Mouse (Mus musculus) WW6 (cell line): Measurements from ENCODE around the gene Tectb.

Source experiments
- DNase-seq: peaks from one replicate; pipeline ENCODE4 v3.0.0-alpha.2; 2013; ENCODE audit warnings: low read depth, low spot score

Gene Tectb

DNA sequence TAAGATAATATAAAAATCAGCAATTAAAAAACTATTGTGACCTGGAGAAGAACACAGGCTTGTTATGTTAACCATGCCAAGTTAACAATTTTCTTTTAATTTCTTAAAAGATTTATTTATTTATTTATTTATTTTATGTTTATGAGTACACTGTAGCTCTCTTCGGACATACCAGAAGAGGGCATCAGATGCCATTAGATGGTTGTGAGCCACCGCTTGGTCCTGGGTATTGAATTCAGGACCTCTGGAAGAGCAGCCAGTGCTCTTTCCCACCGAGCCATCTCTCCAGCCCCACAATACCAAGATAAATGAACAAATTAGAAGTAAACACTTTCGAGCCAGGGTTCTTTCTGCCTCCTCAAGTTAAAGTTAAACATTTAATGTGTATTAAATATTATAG, 28.1 kb downstream of the Tectb start:
- no peak for DNase-seq

GRCm38 (mm10) chr19:55209084-55209483, 28.6 kb downstream of the Tectb start:
- no peak for DNase-seq

DNA sequence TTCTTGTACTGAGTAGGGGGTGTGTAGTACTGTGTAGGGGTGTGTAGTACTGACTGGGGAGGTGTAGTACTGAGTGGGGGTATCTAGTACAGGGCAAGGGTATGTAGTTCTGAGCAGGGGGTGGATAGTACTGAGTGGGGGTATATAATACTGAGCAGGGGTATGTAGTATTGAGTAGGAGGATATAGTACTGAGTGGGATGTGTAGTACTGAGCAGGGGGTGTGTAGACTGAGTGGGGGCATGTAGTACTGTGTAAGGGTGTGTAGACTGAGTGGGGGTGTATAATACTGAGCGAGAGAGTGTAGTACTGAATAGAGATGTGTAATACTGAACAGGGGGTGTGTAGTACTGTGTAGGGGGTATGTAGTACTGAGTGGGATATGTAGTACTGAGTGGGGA, 31.2 kb downstream of the Tectb start:
- no peak for DNase-seq

GRCm38 (mm10) chr19:55213617-55214340, 33.2 kb downstream of the Tectb start:
- DNase-seq, result no peak

GRCm38 (mm10) chr19:55216876-55217275, 36.3 kb downstream of the Tectb start:
- DNase-seq, result no peak

- no peak for DNase-seq
Measured at GRCm38 (mm10) chr19:55217365-55217764, 36.8 kb downstream of the Tectb start.

DNA sequence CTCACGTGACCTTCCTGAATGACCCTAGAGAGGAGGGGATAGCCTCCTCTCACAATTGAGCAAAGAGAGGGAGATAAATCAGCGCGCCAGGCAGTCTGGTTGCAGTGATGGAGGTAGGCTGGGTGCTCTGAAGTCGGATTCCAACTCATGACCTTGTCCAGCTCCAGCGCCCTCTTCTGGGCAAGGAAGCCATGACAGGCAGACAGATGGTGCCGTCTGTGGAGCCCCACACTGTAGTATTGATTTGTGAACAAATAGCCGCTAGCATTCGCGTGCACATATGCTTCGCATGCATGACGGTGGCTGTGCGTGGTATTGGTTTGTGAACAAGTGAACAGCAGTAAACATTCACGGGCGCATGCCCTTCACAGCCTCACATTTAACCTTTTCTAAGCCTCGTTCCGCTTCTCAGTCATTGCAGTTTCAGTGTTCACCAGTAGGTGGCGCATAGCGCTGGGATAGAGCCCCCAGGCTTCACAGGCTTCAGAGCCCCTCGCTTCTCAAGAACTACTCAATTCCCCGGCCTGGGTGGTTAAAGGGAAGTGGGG, 37.7 kb downstream of the Tectb start:
- DNase-seq, result peak; percentile 67

- DNase-seq, result no peak
Measured at GRCm38 (mm10) chr19:55218741-55219221, 38.2 kb downstream of the Tectb start.

GRCm38 (mm10) chr19:55219359-55219758, 38.8 kb downstream of the Tectb start:
- no peak for DNase-seq

GRCm38 (mm10) chr19:55221208-55221607, 40.7 kb downstream of the Tectb start:
- DNase-seq, result no peak

- no peak for DNase-seq
Measured at GRCm38 (mm10) chr19:55222268-55222667, 41.7 kb downstream of the Tectb start.

DNA sequence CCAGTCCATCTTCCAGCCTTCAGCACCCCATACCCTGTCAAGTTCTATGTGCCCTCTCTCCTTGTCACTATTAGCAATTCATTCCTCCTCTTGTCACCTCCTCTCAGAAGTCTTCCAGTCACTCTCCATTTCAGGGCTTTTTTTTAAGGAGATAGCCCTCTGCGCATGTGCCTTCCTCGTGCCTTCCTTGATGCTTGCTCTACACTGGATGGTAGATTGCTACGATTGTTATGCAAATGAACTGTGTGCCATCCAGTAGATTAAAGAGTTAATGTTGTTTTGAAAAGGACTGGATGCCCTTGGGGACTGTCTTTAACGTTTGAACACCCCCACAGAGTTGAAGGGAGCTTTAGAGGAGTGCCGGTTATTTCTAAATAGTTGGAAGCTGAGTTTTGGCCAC, 46.1 kb downstream of the Tectb start:
- no peak for DNase-seq

DNA sequence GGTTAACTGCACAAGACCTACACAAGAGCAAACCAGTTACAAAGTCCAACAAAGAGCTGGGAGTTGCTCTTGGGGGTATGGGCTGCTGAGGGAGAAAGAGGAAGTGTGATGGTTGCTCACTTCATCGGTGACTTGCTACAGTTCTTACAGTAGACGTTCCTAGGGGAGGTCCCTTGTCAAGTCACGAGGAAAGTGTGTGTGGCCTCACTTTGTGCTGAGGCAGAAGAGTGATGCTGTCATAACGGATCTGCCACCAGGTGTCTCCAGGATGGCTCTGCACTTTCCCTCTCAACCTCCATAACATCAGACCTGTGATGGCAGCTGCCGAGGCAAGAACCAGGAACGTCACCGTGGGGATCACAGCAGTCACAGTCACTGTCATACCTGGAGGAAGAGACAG, 46.6 kb downstream of the Tectb start:
- no peak for DNase-seq

GRCm38 (mm10) chr19:55231081-55231480, 50.5 kb downstream of the Tectb start:
- no peak for DNase-seq

DNA sequence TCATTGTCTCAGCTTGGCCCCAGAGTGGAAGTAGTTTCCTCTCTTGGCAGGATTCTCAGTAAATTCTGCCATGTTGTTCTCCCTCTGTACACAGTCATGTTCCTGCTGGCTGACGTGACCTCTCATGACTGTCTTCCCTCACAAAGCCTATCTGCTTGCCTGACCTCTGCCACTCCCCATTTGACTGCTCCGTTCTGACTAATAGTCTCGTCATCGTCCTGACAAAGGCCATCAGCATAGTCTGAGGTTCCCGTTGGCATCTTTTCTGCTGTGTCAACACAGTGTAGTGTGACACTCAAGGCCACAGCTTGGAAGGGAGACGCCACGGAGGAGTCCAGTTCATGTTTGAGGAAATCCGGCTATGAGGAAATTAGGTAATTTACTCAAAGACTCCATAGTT, 51.6 kb downstream of the Tectb start:
- no peak for DNase-seq

DNA sequence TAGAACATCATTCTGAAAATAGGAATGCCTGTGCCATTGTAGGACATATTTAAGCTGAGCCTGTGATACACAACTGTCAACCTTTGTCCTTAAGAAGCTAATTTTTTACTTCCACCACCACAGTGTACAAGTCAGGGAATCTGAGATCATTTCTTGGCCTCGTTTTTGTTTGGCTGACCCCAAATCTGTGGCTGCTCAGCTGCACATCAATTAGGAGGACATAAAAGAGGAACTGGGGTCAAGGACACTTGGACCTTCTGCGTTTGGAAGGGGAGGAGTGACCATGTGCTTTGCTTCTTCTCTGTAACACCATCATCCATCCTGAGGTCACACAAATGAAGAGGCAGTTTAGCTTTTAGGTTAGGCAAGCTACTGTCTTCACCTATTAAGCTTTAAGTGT, 55.5 kb downstream of the Tectb start:
- DNase-seq, result no peak

GRCm38 (mm10) chr19:55236564-55236963, 56.0 kb downstream of the Tectb start:
- no peak for DNase-seq

GRCm38 (mm10) chr19:55239766-55240426, 59.4 kb downstream of the Tectb start:
- no peak for DNase-seq

DNA sequence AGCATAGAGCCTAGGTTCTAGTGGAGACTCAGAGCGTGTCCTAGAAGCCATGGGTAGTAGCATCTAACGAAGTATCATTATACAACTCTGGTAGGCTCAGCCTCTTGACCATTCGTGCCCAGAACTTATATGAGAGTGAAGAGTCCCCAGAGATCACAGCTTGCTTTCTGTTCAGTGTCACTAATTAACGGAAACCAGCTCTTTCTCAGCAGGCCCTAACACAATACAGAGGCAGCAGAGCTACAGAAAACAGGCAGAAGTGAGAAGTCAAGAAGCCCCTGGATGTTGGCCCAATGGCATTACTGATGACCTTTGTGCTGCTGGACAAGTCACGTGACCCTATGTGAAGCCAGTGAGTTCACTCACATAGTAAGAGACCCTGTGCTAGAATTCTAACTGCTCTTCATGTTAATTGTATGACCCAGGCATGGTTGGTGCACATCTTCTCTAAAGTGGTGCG, 60.7 kb downstream of the Tectb start, which contains the start of gene Gucy2g:
Gene Gucy2g (minus strand): TSS at position 51 of the 460 bp plus-strand sequence.
- DNase-seq, result no peak

DNA sequence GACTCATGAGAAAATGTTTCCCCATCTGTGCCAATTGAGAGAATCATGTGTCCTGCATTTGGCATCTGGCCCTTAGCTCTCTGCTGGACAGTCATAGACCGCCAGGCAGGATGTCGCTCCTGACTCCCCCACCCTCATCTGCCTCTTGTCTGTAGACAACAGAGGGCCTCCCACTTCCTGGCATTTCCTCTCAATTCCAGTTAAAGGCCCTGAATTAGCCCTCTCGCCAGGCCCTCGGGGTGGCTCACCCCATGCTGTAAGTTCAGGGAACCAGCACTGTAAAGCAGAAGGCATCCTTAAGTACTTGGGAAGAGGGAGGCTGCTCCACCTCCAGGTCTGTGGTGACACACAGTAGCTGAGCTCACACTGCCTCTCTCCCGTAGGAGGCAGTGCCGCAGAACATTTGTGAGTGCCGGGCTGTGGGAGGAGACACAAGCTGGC, 64.3 kb downstream of the Tectb start:
- no peak for DNase-seq
